Mouse (Mus musculus) cortical plate, adult 2 months (tissue): ENCODE data around the gene B4galt1. TPM values are rescaled to one million over a fixed set of nuclear protein-coding genes. Genes with fewer than 3 reads are reported as not detected.

Source experiments
- H3K27ac ChIP-seq: fragments of 200-500 bp; 2 replicates; pipeline ENCODE4 v1.5.1; 2012; ENCODE audit warnings: low read length, control low read depth, inconsistent platforms; ENCODE audit not compliant: insufficient read depth
- H3K4me1 ChIP-seq: fragments of 200-500 bp; 2 replicates; pipeline ENCODE4 v1.6.1; 2011; ENCODE audit warnings: low read length; ENCODE audit not compliant: control insufficient read depth, insufficient read depth
- H3K4me3 ChIP-seq: fragments of 200-500 bp; 2 replicates; pipeline ENCODE4 v1.5.1; 2011; ENCODE audit warnings: mild to moderate bottlenecking, low read length, control low read depth; ENCODE audit not compliant: insufficient read depth
- CTCF ChIP-seq: fragments of 200-500 bp; IDR thresholded peaks from 2 replicates; pipeline ENCODE4 v1.5.1; 2011; ENCODE audit warnings: mild to moderate bottlenecking, control low read depth, low read length; ENCODE audit not compliant: insufficient read depth; ENCODE audit errors: extremely low read depth
- POLR2A ChIP-seq: fragments of 200-500 bp; IDR thresholded peaks from 2 replicates; pipeline ENCODE4 v1.6.1; 2011; ENCODE audit warnings: mild to moderate bottlenecking, low read length, control low read depth; ENCODE audit not compliant: insufficient read depth; ENCODE audit errors: extremely low read depth
- polyA plus RNA-seq: library from polyadenylated mRNA; depleted of rRNA; stranded (reverse); fragments of >200 nt; gene quantifications from 2 replicates; pipeline ENCODE4 v1.2.3, GENCODE M21; 2012

B4galt1 gene
- polyA plus RNA-seq, 1 experiment: 4.3 TPM

DNA sequence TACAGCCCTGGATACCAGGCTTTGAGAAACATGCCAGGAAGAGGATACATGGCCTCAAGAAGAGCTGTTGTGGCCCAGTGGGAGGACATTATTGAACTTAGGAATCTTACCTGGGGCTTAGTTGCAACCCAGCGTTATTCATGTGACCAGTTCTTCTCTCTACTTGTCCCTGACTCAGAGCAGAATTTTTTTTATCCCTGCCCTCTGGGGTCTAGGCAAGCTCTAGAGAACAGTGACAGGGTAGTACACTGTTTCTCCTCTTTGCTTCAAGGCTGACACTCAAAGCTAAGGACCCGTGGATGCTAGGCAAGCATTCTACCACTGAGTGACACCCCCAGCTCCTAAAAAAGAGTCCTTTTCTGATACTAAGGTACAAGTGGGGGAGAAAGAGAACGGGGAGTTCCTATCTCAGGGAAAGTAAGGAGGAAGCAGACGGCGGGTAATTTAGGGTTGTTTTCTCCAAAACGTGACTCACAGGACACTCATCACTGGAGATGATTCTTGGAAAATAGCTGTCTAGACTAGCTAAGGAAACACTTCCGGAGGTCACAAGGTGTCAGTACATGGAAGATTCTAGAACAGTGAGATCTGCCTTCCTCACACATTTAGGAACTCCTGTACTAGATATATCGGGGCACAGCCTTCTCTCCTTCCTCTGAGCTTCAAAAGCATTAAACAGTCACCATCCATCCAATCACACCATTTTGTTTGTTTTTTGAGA, 32.3 kb downstream of the B4galt1 start:
- H3K4me1 ChIP-seq: no peaks in the 10 kb centered on the region
- TF ChIP-seq CTCF: no peak
- no peak for TF ChIP-seq POLR2A
- H3K27ac ChIP-seq: no peak overlapping the region
- H3K4me3 ChIP-seq: no peak overlapping the region

DNA sequence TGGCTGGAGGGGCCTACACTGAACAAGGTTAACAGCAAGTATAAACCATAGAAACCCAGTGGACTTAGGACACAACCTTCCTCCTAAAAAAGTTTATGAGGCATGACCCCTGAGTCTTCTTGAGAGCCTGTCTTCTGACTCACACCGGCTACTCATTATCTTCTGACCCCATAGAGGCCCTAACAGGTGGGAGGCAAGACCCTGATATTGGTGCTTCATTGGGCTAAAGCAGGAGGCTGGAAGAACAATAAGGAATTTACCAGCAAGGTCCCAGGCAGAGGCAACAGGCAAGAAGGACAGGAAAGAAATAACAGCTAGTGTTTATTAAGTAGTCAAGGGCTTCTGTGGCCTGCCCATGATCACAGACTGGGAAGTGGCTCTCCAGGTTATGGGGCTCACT, 32.9 kb downstream of the B4galt1 start:
- H3K27ac ChIP-seq: no peak overlapping the region
- no peak for TF ChIP-seq CTCF
- no peak for TF ChIP-seq POLR2A
- no peaks in the 10 kb centered on the region for H3K4me1 ChIP-seq
- no peak overlapping the region for H3K4me3 ChIP-seq

DNA sequence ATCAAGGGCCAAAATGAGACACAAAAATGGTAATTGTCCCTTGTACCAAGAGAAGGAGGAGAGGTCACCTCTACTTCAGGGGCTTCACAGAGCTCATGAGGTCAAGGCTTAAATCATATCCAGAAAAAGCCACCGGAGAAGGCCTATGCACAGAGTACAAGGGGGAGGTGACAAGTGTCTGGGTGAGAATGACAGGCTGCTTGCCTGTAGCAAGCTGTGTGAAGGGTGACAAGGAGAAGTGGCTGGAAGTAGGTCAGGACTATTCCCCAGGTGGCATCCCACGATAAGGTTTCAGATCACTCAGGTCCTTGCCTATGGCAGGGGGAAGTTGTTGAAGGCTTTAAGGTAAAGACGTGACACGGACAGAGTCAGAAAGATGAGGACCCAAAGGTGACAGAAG, 33.8 kb downstream of the B4galt1 start:
- no peak for TF ChIP-seq POLR2A
- no peak for TF ChIP-seq CTCF

DNA sequence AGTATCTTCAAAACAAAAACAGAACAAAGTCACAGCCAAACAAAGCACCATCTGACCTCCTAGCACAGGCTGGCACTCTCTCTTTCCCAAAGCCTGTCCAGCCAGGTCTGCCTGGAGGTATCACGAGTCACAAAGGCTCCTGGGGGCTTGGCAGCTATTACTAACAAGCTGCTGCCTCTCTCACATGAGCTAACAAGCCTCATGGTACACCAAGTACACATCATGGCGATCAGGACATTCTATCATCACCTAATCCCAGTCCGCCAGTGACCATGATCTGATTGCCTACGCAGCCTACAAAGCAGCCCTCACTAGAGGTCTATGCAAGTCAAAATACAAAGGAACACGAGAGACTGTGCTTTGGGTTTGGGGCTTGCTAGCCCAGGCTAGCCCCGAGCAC, 34.7 kb downstream of the B4galt1 start:
- Histone ChIP-seq H3K27ac (no peak overlapping the region), H3K4me3 (no peak overlapping the region), H3K4me1 (no peaks in the 10 kb centered on the region)
- no peak for TF ChIP-seq POLR2A
- no peak for TF ChIP-seq CTCF

More for the DNA sequence above, 33.8 kb downstream of the B4galt1 start:
- Histone ChIP-seq H3K4me1 (no peaks in the 10 kb centered on the region), H3K4me3 (no peak overlapping the region), H3K27ac (no peak overlapping the region)

DNA sequence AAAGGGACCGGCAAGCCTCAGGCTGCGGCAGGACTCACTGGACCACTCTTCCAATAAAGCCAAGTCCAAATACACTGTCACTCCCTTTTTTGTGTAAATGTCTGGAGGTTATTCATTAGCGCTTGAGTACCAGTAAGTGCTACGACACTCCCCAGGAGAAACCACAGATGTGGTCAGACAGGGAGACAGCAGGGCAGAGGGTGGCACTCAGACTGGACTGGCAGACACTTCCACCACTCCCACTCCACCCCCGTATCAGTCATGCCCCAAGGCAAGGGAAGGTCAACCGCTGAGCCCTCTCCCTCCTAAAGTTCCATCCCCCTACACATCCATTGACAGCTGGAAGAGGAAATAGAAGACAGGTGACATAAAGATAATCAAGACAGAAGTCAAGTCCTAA, 35.4 kb downstream of the B4galt1 start:
- no peaks in the 10 kb centered on the region for H3K4me1 ChIP-seq
- no peak overlapping the region for H3K27ac ChIP-seq
- H3K4me3 ChIP-seq: no peak overlapping the region
- TF ChIP-seq CTCF (no peak), POLR2A (no peak)

DNA sequence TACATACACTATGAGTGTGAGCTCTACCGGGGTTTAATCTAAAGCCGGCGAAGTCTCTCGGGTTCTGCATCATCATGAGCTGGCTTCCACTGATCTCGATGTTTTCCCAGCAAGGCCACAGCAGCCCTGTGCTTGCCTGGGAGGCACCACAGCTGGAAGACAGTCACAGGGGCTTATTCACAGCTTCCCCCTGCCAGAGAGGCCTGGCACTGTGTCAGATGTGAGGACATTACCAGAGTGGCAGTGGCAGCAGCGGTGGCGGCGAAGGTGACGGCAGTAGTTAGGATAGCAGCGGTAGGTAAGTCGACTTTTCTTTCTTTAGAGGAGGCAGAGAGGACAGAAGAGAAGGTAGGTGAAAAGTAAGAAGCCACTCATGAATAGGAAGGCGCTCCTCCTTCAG, 35.9 kb downstream of the B4galt1 start:
- Histone ChIP-seq H3K27ac (no peak overlapping the region), H3K4me3 (no peak overlapping the region), H3K4me1 (no peaks in the 10 kb centered on the region)
- TF ChIP-seq CTCF (no peak), POLR2A (no peak)

DNA sequence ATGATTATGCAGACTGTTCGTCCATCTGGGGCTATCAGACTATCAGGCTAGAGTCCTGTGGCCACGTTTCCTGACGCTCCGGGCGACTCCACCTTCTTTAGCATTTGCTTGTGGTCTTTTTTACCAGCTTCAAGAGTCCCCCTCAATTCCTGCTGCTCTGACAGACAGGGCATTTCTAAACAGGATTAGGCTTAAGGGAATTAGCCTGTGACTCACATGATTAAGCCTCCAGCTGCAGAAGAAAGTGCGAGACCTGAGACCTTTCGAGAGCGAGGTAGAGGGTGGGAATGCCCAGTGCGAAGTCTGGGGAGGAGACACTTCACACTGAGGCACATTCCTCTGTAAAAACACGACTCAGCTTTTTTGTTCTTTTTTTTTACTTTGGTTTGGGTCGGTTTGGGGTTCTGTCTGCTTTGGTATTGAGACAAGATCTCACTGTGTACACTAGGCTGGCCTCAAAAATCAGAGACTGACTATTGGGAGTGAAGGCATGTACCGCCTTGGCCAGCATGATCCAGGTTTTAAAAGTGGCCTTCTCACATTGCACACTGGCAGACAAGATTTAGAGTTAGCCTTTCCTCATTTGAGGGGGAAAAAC, 37.9 kb downstream of the B4galt1 start:
- Histone ChIP-seq H3K4me1 (no peaks in the 10 kb centered on the region), H3K4me3 (no peak overlapping the region), H3K27ac (no peak overlapping the region)
- no peak for TF ChIP-seq POLR2A
- TF ChIP-seq CTCF: no peak

DNA sequence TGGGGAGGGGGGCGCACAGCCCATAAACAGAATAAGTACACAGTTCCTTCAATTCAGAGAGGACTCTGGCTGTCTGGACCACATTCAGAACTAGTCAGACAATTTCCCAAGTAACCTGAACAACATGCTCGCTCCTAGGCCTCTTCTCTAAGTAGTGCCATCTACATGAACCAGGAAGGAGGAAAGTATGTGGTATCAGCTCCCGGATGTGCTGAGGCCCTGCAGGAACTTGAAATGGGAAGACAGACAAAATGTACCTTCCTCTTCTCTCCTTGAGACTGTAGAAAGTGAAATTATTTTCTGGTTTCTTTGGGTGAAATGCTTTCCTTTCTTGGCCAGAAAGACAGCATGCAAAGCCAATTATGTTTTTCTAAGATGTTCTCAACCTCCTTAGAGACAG, 38.7 kb downstream of the B4galt1 start:
- TF ChIP-seq CTCF: no peak
- no peaks in the 10 kb centered on the region for H3K4me1 ChIP-seq
- H3K27ac ChIP-seq: no peak overlapping the region
- H3K4me3 ChIP-seq: no peak overlapping the region

DNA sequence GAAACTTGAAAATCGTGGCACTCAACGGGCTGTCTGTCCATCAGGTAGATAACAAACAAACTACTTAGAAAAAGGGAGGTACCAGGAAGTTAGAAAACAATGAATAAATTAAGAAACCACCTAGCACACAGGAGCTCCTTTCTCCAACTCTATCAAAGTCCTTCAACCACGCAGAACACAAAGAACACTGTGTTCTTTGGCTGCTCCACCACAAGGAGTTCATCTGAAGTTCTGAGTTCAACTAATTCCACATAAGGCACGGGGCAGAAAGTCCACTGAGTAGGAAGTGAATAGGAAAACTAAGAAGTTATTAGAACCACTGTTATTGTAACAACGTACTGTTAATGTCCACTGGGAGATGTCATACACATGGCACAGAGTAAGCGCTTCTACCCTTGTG, 39.4 kb downstream of the B4galt1 start:
- no peak overlapping the region for H3K27ac ChIP-seq

DNA sequence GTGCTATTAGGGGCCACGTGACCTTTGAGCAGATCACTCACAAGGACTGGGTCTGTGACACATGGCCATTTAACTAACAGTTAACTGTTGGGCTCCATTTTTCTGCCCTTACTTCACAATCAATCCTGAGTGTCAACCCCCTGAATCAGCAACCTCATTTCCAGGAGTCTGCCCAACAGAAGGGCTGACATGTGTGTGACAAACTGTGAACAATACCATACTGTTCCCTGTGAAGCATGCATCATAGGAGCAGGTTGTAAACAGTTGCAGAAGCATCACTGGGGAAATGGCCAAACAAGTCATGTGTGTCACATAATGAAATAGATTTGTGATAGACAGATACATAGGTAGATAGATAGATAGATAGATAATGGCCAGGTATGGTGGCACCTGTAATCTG, 40.9 kb downstream of the B4galt1 start:
- TF ChIP-seq CTCF: no peak
- TF ChIP-seq POLR2A: no peak
- no peaks in the 10 kb centered on the region for H3K4me1 ChIP-seq

More for the DNA sequence above, 39.4 kb downstream of the B4galt1 start:
- H3K4me3 ChIP-seq: no peak overlapping the region
- H3K4me1 ChIP-seq: no peaks in the 10 kb centered on the region
- TF ChIP-seq CTCF (no peak), POLR2A (no peak)

More for the DNA sequence above, 40.9 kb downstream of the B4galt1 start:
- Histone ChIP-seq H3K4me3 (no peak overlapping the region), H3K27ac (no peak overlapping the region)
